Mouse (Mus musculus) cerebellum, adult (tissue): Measurements from ENCODE around the gene Flt3.

Experiments
- ATAC-seq: cut with Nextera tagmentation; 2 replicates; pipeline ENCODE4 v1.9.2; 2017; ENCODE audit warnings: mild to moderate bottlenecking, moderate library complexity, mixed read lengths; ENCODE audit not compliant: insufficient number of reproducible peaks, low FRiP score, low TSS enrichment

Gene Flt3

DNA sequence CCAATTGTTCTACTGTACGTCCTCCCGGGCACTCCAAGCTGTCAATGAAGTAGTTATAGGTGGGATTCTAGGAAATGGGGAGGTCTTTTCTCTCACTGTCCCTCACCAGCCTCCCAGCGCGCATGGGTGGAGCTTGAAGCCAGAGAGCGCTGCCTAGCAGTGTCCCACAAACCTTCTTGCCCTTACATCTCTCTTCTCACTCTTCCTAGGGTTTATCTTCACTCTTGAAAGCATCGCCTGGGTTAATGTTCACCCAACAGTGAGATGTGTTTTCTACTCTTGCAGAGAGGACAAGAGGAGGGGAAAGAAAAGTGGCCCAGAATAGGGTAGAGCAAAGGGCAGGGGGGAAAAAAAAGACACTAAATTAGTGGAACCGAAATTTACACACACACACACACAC, 83.0 kb downstream of the Flt3 start:
- ATAC-seq = no peak

DNA sequence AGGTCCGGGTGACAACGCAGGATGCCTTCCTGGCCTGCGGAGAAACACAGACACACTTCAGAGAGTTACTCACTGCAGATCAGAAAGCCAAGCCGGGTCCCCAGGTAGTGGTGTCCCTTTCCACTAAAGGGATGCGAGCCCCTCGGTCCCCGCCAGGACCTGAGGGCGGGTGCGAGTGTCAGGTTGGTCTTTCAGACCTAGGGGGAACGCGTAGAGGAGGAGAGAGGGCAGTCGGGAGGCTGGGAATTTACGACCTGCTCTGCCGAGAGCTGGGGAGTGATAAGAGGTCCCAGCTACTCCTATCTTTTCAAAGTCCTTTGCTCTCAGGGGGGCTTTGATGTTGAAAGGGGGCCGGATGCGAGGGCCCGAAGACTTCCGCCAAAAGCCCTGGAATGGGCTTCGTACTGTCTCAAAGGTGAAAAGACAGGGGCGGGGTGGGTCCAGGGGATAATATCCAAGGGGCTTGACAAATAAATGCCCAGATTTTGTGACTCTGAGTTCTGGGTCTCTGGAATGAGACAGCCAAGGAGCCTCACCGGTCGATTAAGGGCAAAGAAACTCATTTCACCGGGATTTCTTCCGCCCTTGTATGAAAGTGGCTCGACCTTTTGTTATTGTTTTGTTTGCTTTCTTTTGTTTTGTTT, 84.7 kb downstream of the Flt3 start:
- no peak for ATAC-seq

DNA sequence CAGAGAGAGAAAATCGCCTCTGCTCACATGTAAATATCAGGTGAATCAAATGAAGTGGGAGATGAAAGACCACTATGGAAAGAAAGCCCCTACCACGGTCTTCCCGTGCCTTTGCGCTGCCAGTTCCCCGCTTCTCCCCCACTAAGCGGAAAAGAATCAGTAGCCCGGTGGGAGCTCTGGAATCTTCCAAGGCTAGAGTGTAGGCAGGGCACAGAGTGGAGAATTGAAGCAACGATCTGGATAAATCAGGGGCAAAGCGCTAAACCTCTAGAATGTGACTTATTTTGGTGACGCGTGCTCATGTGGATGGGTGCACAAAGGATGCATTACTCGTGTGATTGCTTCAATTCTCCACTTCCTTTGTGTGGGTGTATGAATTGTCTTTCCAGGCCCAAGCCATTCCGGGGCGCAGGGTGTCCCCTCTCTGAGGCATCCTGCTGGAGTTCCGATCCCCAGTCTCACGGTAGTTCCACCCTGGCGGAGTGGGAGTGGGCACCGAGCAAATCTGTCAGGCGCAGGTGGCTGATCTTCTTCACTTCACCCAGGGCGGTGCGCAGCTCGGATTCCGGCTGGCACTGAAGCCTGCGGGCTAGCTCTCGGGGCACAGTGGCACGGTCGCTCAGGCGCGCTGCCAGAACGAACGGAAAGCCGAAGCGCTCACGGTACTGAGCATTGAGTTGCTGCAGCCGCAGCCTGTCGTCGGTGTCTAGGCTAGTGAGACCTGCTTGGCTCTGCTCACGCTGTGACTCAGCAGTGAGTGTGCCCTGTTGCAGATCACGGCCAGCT, 85.5 kb downstream of the Flt3 start:
- no peak for ATAC-seq

DNA sequence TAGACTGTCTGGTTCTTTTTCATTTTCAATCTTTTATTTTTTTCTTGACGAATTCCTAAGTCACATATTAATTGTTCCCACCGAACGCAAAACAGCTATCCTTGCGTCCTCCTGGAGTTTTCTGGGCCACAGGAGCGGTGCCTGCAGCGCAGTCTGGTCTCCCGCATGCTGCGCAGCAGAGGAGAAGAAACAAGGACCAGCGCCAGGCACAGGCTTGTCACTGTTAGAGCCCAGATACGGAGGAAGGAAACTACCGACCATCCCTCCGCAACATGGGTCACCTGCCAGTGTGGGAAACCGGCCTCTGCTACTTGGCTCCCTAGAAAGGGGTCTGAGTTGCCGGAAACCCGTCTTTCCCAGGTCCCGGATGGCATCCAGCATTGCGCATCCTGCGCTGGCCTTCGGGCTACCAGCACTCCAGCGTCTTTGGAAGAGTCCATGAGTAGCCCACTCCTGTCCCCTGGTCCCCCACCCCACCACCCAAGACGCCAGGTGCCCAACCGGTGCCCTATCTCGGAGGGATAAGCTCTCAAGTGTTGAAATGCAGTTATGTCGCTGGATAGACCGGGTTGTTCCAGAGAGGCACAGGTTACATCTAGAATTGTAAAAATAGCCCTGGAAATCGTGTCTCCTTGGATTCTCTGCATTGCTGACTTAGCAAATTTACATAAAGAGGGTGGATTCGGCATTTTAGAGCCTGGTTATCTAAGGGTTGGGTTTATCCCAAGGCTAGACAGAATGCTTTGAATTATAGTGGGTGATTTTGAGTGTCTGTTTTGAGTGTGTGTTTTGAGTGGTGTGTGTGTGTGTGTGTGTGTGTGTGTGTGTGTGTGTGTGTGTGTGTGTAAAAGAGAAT, 87.2 kb downstream of the Flt3 start:
- no peak for ATAC-seq

DNA sequence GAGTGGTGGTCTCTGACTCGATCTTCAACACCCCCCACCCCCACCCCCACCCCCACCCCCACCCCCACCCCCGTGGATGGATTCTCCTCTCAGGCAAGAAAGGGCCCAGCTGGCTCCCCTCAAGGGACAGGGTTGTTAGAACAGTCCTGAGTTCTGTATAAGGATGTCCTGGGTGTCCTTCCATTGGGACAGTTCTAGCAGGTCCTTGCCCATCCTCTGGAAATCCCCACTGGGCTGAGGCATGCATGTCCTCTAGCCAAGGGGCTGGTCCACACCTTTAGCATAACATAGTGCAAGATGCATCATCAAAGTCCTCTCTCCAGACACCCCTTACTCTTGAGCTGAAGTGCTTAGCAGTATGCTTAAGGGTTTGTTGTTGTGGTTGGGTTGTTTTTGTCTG, 90.5 kb downstream of the Flt3 start:
- ATAC-seq = no peak

DNA sequence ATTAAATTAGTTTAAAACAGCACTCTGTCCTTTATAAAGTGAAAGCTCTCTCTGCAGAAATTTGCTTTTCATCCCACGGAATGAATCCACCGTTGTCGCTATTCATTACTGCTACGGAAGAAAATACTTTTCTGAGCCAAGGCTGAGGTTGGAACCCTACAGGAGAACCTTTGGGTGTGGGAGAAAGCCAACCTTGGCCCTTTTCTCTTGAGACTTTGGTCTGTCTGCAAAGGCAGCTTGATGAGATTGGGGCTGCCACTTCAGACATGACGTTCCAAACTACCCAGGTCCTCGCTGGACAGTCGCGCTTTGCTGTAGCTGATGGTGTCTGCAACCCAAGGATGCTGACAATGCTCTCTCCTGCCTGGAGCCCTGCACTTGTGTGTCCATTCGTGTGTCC, 91.8 kb downstream of the Flt3 start:
- ATAC-seq = no peak

DNA sequence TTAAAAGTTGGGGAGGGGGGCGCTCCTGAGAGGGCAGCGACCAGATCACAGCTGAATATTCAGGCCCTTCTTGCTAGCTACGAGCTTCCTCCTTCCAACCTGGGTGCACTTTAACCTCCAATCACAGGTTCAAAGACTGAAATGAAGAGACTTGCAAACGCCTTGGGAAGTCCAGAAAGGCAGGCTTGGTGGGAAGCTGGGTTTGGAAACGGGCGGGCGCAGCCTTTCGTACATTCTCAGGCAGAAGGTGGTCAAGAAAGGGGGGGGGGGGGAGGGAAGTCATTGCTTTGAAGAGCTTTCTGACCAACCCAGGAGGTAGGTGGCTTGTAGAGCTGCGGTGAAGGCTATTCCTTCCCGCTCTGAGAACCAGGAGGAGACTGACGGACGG, 92.9 kb downstream of the Flt3 start:
- no peak for ATAC-seq

DNA sequence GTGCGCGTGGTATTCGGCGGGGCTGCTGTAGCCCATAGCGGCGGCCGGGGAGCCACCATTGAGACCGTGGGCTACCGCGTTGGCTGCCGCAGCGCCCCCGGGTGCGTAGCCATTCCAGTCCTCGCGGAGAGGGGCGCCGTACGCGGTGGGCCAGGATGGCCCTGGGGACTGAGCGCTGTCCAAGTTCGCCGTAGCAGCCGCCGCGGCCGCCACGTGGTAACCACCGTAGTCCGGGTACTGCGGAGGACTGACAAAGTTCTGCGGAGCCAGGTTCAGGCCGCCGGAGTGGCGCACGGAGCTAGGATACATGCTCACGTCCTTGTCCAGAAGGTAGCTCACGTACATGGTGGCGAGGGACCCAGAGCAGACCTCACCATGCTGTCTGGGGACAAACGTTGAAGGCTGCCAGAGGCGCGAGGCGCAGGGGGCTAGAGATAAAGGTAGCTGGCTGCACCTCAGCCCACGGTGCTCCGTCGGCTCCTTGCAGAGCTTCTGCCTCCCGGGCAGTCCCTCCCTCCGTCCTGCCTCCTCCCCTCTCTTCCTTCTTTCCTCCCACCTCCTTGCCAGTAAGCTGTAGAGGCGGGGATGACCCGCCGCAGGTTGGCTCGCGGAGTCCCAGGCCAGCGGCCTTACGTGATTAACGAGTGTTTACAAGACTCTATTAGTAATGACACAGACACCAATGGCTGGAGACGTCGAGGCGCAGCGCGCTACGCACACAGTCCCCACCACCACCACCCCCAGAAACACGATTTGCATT, 93.5 kb downstream of the Flt3 start, which contains the start of gene Cdx2:
Cdx2 (minus strand) TSS at position 633 of the 760 bp plus-strand sequence.
- no peak for ATAC-seq

DNA sequence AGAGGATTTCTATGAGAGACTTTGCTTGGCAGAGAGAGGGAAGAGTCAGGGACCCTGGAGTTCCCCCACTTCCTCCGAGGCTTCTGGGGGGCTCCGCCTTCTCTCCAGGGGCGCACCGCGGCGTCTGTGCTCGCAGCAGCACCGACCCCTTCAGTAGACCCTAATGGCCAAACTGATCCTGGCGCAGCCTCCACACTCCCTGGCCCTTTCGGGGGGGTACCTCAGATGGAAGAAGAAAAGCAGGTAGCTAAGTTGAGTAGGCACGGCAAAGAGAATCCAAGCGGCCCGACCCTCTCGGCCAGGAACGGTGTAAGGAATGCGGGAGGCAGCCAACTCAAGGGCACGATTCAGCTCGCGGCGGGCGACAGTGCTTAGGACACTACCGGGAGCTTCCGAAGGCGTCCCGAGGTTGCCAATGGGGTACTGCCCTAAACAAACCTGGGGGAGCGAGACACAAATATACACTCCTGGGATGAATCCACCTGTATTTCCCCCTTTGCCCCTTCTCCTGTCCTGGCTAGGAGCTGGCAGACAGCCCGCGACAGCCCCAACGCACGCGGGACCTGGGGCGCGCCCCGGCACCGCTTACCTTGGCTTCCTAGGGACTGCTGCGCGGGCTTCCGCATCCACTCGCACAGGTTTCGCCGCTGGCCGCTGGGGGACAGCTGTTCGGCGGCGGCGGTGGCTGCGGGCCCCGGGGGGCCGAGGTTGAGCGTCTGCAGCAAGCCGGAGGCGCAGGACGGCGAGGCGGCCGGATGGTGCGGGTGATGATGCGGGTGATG, 94.2 kb downstream of the Flt3 start:
- no peak for ATAC-seq

DNA sequence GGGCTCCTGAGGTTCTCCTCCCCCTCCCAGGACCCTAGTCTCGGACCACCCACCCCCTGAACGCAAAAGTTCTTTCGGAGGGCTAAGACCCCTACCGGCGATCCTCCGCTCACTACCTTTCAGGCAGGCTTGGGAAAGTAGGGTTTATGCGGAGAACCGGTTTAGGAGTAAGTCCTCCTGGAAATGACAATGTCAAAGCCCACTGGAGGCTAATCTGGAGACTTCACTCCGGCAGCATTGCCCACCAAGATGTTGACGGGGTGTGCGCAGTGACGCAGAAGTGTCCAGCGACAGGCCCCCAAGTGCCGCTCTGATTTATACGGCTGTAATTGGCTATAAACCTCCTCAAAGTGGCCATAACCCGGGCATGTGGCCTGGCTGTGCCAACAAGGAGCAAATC, 95.1 kb downstream of the Flt3 start:
- no peak for ATAC-seq

DNA sequence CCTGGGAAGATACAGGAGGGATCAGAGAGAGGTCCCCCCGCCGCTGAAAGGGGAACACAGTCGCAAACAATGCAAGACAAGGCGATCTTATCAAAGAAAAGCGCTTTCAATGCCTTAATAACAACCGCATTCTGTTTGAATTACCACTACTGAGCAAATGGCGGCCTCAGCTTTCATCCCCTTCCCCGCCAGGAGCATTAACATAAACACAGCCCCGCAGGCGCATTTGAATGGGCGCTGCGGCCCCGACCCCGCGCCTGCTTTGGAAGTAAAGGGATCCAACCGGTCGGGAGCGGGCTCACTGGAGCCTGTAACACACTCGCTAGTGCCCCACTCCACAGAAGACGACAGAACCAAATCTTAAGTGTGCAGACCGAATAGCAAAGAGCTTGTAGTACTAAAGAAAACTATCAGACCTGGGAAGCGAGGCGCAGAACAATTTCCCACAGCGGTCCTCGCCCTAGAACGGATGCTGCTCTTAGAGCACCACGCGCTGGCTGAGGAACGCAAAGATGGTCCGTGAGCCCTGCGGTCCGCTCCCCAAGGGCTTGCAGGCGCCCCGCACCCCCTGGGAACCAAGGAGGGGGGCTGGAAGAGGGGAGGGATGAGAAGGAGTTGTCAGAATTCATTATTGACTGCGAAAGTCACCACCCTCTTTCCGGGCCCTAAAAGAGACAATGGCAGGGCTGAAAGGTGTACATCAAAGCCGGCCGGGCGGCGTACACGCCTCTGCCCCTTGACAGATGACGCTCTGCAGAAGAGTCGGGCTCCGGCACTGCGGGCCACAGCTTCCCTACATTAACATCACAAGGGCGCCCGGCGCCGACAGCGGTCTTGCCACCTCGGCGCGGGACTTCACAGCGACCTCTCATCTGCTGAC, 95.8 kb downstream of the Flt3 start:
- no peak for ATAC-seq

DNA sequence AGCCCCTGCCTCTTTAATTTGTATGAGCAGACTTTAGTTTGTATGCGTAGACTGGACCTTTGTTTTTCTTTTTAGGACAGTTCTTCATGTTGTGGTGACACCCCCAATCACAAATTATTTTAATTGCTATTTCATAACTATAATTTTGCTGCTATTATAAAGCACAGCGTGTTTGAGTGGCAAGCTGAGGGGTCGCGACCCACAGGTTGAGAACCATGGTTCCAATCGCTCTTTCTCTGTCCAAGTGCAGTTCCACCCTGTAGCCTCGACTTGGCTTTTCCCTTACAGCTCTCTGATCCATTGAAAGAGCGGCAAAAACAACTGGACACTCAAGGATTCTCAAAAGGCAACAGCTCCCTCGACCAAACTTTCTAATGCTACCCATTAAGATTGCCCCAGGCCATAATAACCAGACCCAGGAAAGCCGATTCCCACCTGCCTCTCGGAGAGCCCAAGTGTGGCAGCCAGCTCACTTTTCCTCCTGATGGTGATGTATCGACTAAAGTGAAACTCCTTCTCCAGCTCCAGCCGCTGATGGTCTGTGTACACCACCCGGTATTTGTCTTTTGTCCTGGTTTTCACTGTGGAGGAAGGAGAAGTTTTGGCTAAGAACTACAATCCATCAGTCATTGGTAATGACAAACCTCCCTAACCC, 97.4 kb downstream of the Flt3 start:
- ATAC-seq = no peak

DNA sequence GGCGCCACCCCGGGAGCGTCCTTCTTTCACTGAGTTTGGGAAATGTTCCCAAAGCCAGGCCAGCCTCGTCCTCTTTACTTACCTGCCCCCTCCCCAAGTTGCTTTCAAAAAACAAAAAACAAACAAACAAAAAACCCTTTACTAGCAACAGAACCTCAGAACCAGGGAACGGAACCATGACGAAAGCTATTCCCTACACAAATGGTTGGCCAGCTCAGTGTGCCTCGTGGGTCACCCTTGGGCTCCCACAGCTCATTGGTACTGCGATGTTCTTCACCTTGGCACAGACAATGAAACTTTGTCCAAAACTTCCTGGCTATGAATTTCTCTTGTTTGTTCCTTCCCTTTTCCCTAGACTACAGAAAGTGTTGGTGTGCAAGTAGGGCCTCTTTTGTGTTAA, 98.1 kb downstream of the Flt3 start:
- no peak for ATAC-seq

DNA sequence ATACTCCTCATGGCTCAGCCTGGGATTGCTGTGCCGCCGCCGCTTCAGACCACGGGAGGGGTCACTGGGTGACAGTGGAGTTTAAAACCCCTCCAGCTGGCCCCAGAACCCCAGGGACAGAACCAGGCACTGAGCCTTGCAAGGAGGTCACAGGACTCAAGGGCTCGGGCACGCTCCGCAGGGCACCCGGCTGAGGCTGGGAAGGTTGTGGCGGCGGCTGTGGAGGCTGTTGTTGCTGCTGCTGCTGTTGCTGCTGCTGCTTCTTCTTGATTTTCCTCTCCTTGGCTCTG, 98.6 kb downstream of the Flt3 start:
- no peak for ATAC-seq

DNA sequence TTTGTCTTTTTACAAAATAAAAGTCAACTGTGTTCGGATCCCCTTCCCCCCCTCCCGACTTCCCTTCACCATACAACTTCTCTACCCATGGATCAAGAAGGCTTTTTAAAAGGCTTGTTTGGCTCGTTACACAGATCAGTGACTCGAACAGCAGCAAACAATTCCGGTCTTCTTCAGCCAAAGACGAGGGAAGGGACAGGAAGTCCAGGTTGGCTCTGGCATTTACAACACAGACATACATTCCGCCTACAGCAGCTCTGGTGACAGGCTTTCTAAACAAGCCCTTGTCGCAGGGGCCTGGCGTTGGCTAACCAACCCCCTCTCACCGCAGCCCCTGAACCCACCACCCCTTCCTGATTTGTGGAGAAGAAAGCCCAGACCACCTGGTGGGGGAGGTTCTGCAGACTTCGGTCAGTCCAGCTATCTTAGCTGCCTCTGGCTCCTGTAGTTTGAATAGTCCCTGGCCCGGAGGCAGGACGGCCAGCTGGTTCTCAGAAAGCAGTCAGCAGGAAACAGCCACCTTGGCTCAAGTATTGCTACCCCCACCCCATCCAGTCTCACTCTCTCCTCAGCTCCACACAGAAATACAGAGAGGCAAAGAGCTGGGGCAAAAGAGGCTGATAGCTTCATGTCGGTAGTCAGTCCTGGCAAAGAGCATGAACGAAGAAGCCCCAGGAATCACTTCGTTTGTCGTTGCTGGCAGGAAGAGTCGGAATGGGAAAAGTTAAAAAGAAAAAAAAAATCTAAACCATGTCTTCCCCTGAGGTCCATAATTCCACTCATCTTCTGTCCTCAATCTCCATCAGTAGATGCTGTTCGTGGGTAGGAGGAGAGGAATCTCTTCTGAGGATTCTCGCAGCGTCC, 99.1 kb downstream of the Flt3 start:
- ATAC-seq = no peak

DNA sequence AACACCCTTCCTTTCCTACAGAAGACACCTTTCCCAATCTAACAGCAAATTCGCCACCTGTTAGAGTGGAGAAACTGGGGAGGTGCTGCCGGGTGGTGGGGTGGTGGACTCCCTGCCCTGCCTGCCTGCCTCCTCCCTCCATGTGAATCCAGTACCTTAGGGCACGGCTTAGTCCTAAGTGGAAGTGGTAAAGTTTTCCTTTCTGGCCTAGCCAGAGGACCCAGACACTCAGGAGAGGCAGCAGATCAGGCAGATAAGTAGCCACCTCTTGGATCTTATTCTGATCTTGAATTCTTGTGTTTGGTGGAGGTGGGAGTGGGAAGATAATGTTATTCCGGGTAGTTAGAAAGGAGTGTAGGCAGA, 100.3 kb downstream of the Flt3 start:
- no peak for ATAC-seq

DNA sequence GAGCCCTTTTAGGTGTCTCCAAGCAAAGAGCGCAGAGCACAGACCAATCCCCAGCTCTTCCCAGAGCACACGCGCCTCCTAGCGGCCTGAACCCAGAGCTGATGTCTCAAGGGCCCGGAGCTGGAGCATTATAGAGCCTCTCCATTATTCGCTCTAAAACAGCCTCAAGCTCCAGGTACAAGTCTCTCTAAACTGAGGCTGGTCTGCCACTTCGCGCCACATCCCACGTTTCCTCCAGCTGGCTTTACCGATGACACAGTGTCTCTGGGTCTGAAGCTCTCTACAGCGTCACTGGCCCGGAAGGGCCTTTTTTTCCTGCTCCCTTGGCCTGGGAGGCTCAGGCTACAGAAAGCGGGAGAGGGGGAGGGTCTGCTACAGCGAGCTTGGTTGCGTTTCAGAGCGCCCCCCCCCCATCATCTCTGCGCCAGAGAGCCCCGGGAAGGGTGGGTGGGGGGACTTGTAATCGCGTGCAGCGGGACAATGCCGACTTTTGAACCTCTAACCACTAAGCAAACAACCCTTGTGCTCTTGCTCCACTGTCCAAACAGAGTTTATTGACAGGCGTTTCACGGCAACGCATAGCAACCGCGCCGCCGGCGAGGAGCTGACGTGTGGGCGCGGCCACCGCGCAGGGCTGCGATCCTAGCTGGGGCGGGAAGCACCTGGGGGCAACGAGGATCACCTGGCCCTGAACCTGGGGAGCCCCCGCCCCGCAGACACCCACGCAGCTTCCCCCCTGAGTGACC, 100.9 kb downstream of the Flt3 start:
- ATAC-seq = no peak
